Mouse (Mus musculus) ZHBTc4 (cell line): ENCODE data around the gene Ate1.

ENCODE experiments used
- DNase-seq: peaks from one replicate; pipeline ENCODE4 v3.0.0-alpha.2; 2011; ENCODE audit warnings: low read depth, low spot score

Gene Ate1

DNA sequence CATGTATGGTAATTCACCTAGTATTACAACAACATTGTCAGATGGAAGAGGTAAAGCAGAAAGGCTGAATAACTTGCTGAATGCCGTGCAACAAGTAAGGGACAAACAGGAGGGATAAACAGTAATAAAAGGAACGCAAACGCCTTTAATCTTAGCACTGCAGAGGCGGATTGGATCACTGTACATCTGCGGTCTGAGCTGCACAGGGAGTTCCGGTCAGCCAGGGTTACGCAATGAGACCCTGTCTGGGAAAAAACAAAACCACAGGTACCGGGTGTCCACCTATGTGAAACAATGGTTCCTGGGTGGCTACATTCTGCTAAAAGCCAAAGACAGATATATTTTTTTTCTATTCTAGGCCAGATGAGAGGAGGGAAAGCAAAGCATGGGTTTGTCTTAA, 3.3 kb upstream of the Ate1 start:
- DNase-seq: no peak

DNA sequence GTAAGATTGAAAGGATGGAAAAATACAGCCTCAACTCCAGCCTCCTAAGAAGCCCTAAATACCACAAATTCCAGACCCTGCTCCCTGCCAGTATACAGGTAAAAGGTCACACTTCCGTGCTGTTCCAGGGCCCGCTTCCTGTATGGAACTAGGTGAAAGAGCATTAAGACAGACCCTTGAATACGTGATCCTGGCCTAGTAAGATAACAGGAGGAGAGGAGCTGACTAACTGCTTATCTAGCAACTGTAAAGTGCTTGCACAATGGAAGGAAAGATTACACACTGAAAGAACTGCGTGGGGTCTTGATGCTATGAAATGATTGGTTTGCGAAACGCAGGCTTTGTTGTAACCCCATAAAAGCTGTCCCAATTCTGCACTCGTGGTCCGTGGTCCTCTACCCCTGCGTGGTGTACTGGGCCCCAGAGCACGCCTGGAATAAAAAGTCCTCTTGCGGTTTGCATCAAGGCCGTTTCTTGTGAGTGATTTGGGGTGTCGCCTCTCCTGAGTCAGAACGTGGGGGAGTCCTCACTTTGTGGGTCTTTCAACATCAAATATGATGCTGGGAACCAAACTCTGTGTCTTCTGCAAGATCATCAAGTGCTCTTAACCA, 748 bp upstream of the Ate1 start:
- peak; percentile 35 for DNase-seq

DNA sequence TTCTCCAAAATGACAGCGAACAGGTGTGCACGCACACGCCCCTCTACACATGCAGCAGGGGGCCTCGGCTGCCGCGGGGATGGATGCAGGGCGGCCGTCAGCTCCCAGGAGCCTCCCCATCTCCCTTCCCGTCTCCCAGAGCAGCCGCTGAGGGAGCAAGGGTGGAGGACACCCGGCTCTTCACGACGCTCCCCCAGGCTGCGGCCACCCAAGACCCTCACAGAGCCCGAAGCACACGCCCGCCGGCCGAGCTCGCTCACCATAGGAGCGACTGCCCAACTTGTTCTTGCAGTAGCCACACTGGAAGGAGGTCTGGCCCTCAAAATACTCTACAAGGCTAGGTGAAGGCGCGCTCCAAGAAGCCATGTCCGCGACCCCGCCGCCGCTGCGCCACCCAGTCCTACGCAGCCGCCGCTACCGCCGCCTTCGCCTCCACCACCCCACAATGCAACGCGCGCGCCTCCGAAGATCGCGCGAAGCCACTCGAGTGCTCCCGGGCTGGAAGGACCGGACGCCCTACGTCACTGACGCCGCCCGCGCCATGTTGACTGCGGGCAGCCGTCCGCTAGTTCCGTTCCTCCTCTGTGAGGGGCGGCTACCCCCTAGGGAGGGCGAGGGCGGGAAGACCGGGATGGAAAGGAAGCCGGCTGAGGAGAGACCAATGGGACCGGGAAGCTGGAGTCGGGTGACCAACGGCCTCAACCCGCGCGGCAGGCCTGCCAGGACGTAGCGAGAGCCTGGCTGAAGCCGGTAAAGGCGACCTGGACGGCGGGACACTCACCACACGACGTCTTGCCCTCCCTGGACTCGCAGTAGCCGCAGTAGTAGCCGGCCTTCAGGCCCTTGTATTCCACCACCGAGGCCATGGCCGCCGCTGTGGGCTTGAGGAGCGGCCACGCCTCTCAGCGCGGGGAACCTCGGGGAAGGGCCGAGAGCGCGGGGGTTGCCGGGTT, 797 bp downstream of the Ate1 start:
- peak; percentile 99 for DNase-seq

DNA sequence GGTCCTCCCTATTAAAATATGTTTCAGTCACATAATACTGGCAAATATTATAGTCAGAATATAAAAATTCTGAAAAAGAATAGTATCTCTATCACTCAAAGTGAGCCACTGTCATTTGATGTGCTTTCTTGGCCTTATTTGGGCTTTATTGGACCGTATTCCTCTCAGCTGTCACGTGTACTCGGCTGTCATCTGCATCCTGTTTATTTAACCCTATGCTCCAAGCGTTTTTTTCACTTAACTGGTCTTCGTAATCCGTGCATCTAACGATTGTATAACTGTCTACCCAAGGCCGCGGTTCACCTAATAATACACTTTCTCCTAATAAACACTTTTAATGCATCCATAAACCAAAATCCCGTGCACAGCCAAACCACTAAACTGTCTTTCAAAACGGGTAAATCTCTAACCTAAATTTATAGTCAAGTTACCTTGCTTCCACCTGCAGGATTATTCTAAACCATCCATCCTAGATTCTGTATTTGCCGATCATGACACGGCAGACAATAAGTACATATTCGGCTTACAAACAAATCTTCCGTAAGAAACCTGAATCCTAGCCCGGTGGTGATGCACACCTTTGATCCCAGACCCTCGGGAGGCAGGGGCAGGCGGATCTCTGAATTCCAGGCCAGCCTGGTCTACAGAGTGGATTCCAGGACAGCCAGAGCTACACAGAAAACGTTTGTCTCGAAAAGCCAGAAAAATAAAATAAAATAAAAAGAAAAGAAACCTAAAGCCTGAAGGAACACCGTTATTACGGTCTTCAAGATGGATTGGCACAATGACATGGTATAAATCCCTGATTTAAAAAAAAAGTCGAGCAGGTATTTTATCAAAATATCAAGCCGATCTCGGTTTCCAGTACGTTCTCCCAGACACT, 1.7 kb downstream of the Ate1 start:
- no peak for DNase-seq

DNA sequence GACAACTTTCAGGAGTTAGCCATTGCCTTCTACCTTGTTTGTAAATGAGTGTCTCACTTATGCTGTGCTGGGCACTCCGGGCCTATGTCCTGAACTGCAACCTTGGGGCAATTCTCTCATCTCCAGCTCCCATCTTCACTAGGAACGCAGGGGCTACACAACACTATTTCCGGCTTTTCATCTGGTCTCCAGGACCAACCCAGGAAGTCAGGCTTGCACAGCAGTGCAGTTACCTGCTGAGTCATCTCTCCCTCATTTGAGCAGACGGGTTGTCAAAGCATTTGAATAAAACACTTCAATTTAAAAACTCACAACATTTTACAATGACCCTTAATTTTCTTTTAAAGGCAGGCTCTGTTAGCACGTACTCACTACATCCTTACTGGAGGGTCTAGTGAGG, 9.9 kb downstream of the Ate1 start:
- DNase-seq: no peak

DNA sequence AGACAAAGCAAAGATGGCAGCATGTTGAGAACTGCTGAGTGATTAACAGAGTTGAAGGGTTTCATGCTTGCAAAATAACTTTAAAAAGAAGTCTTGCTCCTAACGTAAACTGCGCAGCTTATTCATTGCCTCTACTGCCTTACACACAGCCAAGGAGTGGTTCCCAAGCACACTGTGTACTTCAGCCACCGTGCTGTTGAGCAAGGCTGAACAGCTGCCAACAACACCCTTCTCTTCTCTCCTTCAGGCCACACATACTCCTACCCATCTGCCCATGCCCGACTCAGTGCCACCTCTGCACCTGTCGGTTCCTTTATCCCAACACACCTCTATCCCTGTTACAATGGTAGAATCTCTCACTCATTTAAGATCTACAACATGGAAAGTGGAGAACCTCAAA, 17.2 kb downstream of the Ate1 start:
- DNase-seq: no peak

DNA sequence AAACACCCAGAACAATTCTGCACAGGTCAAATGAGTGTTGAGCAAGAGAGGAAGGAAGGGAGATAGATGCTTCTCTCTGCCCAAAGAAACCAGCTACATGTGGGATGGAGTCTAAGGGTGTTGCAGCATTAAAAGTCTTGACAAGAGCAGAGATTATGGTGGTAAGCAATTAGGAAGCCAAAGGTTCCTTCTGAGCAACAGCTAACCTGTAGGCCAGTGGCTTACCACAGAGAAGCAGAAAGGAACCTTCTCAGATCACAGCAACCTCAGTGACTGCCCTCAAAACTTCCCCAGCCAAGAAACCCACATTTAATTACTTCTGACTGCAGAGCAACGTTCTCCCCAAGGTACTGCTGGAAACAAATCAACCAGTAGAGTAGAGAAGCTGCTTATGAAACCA, 18.7 kb downstream of the Ate1 start:
- no peak for DNase-seq

DNA sequence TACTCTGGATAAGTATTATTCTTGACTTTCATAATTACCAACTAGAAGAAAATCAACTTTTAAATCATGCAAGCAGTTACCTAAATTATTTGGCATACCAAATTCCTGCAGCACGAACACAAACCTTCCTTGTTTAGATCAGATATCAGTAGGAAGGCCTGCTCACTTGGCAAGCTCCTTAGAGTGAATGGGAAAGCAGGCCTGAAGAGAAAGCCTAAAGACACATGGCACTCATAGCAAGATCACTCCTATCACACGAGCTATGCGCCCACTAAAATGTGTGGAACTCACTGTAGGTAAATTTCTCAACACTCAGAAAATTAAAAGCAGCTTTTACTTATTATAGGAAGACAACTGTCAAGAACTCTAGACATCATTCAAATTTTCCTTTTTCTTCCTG, 26.8 kb downstream of the Ate1 start:
- DNase-seq: no peak

DNA sequence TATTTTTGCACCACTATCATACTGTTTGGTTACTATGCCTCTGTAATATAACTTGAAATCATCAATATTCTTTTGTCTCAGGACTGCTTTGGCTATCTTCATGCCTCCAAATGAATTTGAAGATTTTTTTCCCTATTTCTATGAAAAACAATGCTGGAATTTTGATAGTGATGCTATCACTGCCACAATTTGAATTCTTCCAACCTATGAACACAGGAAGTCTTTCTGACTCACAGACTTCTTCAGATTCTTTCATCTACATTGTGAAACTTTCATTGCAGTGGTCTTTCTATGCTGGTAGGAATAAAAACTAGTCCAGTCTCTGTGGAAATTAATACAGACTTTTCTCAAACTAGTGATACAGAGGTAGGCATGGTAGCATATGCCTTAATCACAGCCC, 28.1 kb downstream of the Ate1 start:
- DNase-seq: no peak

DNA sequence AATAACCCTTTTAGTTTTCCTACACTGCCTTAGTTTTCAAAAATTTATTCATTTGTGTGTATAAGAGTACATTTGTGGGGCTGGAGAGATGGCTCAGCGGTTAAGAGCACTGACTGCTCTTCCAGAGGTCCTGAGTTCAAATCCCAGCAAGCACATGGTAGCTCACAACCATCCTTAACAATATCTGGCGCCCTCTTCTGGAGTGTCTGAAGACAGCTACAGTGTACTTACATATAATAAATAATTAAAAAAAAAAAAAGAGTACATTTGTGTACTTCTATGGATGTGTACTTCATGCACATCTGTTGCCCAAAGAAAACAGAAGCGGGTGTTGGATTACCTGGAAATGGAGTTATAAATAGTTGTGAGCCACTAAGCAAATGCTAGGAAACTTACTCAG, 41.2 kb downstream of the Ate1 start:
- DNase-seq: peak; percentile 12

DNA sequence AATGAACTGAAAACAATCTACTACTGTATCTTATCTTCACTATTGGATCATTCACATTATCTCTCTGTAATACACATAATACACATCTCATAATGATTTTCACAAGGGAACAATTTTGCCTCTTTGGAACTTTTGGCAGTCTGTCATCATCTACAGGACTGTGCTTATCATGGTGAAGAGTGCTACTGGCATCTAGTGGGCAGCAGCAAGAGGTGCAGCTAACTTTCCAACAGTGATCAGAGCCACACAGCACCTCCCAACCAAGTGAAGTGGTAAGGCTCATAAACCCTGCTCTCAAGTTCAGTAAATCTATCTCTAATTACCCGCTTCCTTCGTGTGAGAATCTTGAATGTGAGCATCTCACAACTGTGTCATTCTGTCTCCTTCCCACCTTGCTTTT, 44.2 kb downstream of the Ate1 start:
- DNase-seq: peak; percentile 49

DNA sequence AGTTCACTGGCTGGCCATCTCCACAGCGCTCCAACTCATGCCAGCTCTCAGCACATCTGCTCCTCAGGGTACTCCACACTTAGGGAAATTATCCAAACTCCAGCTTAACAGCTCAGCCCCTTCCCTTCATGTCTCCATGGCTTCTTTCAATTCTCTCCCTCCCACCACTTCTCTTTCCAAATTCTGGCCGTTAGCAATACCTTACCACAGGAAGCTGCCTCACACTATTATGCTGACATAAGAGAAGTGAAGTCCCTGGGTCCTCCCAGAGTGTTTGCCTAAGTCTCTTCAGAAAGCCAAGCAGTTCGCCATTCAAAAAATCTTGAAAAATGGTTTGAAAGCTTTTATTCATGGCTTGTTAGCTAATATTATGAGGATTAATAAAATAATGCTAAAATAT, 46.3 kb downstream of the Ate1 start:
- no peak for DNase-seq

DNA sequence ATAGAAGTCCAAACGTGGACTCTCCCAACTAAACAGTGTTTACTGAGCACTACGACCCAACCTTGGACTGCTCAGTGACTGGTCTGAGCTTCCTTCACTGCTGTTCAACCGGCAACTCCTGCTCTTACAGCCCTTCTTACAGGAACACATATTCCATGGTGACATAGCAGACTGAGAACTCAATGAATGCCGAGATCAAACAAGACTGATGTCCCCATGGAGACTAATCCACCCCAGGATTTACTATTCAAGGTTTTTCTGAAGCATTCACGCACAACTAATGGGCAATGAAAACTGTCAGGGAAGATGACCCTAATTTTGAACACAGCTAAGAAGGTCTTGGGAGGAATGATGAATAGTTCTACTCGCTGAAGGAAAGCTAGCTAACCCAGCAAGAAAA, 47.5 kb downstream of the Ate1 start:
- DNase-seq: no peak

DNA sequence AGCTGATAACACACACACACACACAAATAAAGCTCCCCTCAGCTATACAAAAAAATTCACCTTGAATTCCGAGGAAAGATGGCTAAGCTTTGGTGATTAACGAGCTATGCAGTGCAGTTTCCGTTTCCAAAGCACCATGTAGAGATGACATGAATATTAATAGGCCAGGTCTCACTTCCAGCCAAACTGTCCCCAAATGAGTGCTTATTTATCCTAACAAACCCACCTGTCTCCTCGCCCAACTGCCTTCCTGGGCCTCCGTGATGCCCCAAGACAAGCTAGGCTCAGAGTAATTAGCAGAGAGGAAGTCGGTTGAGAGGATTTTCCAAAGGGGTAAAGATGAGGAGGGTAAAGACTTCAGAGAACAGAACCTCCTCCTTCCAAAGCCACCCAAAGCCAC, 49.1 kb downstream of the Ate1 start:
- DNase-seq: no peak

DNA sequence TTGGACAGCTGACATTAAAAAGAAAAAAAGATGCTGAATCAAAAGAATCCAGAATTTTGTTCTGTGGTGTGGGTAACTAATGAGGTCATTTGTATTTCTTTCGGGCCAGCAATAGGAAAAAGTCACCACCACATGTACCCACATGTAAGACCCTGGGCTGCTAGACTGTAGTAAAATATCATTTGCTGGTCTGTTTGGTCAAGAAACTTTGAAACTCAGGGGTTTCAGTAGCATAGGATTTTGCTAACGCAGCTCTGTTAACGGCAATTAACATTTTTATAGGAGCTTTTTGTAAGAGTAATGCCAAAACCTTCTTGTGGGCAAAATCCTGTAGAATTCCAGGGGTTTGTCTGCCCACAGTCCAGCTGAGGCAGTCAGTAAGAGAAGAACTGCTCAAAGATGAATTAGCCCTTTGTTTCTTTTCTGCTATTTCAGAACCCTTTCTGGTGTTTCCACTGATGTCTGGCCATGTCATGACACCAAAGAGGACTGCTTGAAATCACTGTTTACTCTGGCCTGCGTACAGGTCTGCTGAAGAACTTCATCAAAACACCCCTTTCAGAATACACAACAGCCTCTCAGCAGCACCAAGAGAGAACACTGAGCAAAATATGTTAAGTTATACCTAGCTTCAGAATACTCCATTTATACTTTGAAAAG, 64.5 kb downstream of the Ate1 start:
- no peak for DNase-seq

DNA sequence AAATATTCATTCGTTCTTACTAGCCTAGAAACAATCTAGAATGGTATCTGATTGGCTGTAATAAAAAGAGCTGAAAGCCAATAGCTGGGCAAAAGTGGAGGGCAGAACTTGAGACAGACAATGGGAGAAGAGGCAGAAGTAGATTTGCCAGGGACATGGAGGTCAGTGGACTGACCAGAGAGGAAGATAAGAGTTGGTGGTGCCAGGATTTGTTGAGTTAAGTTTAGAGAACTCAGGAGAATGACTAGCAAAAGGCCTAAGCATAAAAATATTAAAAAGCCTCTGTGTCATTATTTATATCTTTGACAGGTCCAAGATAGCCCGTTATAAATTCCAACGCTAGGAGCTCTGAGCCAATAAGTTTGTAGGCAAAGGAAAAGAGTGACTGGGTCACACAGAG, 65.9 kb downstream of the Ate1 start:
- DNase-seq: no peak

DNA sequence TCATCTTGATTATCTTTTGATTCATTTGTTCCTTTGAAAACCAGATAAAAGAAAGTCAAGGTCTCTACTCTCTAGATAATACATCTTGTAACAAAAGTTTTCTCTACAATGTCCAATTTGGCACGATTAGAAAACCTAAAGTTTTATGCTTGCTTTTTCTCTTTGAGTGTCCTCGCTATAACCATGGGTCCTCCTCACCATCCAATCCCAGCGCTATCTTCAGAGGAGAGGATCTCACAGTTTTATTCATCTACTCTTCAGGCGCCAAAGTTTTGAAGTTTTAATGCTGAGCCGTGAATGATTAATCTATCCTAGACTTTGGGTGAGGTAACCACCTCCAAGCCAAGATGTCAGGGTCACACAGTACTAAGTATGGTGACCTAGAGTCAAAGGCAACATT, 84.4 kb downstream of the Ate1 start:
- no peak for DNase-seq

DNA sequence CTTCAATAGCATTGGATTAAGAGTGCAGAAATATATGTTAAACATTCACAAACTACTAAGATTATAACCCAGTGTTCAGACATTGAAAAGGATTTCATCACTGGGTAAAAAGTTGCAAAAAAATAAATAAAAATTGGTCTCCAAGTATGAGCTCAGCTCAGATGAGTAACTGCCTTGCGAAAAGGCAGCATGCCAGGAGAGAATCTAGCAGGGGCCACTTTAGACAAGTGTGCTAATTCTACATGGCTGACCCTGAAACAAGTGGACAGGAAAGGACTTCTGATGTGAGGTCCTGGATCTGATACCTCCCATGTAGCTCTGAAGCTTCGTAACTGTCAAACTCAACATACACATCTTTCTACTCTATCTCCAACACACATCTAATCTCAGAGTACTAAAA, 88.0 kb downstream of the Ate1 start:
- no peak for DNase-seq

DNA sequence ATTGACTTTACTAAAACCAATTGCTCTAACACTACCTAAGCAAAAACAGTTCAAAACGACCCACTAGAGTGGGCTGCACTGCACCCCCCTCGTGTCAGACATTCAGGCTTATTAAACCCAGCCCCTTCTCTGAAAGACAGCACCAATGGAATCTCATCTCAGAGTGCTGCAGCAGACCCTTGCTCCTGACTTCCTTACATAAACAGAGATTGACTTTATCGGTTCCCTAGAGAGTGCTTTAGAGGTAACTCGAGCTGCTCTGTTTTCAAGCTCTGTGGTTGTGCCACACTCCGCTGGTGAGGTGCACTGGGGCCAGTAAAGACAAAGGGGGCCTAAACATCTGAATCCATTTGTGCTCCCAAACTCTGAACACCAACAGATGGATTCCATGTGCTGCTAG, 93.6 kb downstream of the Ate1 start:
- no peak for DNase-seq

DNA sequence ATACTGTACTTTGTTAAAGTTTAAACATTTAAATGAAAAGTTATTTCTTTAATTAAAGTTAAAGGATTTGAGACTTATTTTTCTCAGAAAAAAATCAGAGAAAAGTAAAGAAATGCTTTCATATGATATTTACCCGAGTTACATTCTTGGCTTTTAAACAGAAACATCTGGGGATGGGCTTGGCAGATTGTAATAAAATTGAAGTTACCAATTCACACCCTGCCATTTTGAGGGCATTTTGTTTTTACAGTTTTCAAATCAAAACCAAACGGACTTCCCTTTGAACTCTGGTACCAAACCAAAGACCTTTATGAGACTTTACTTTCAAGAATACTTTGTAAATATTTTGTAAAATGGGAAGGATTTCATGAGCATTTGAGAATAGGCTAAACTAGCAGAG, 94.2 kb downstream of the Ate1 start:
- DNase-seq: no peak

DNA sequence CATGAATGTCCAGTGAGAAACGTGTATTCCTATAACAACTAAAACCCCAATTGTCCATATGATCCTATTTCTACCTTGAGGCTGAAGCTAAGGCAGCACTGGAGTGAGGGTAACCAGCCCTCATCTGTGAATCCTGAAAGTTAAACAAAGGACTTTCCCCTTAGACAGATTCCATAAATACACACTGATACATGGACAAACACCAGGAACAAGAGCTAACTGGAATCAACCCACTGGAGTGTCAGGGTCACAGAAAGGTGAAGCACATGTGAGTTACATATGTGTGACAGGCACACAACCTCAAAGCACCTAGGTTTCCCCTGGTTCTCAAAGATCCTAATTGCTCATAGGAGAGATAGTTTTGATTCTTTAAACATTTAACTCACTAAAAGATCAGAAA, 100.2 kb downstream of the Ate1 start:
- DNase-seq: no peak

DNA sequence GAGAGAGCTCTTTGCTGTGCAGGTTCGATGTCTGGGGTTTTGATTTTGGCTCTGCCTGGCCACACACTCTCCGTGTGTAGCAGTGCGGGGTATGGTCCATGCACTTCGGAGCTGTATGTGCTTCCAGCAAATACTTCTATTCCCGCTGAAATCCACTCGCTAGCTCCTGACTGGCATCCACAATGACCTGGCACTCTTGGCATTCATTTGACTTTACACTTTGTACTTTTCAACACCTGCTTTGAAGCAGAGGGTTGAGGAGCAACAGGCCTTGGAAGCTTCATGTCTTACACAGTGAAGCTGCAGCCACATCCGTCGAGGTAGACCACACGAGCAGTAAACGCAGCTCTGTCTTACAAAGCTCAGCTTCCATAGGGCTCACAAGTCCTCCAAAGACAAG, 112.5 kb downstream of the Ate1 start:
- no peak for DNase-seq
